Mouse (Mus musculus): Measurements from ENCODE around the gene Apc2.

Gene Apc2

GRCm38 (mm10) chr10:80294311-80294710 is 1.5 kb upstream of the Apc2 start:
- DNase-seq (ENCODE audit: low read depth, low spot score) = no peak

GRCm38 (mm10) chr10:80294788-80295303 is 931 bp upstream of the Apc2 start:
- no peak for DNase-seq (ENCODE audit: low read depth, low spot score)

- DNase-seq (ENCODE audit: low read depth, low spot score) = no peak
These were observed 1.0 kb downstream of the Apc2 start for GRCm38 (mm10) chr10:80296824-80297223.

GRCm38 (mm10) chr10:80297526-80298133 is 1.9 kb downstream of the Apc2 start:
- no peak for DNase-seq (ENCODE audit: low read depth, low spot score)

GRCm38 (mm10) chr10:80298571-80299281 is 2.9 kb downstream of the Apc2 start:
- DNase-seq (ENCODE audit: low read depth, low spot score) = no peak

- DNase-seq (ENCODE audit: low read depth, low spot score) = no peak
These were observed 3.5 kb downstream of the Apc2 start for GRCm38 (mm10) chr10:80299301-80299700.

- no peak for DNase-seq (ENCODE audit: low read depth, low spot score)
These were observed 4.0 kb downstream of the Apc2 start for GRCm38 (mm10) chr10:80299824-80300223.

GRCm38 (mm10) chr10:80300672-80301181 is 5.0 kb downstream of the Apc2 start:
- DNase-seq (ENCODE audit: low read depth, low spot score) = no peak

- DNase-seq (ENCODE audit: low read depth, low spot score) = no peak
These were observed 5.7 kb downstream of the Apc2 start for GRCm38 (mm10) chr10:80301256-80302081.

- no peak for DNase-seq (ENCODE audit: low read depth, low spot score)
These were observed 6.2 kb downstream of the Apc2 start for GRCm38 (mm10) chr10:80302082-80302355.

GRCm38 (mm10) chr10:80302471-80302881 is 6.7 kb downstream of the Apc2 start:
- DNase-seq (ENCODE audit: low read depth, low spot score) = no peak

- no peak for DNase-seq (ENCODE audit: low read depth, low spot score)
These were observed 8.7 kb downstream of the Apc2 start for GRCm38 (mm10) chr10:80304458-80304857.

GRCm38 (mm10) chr10:80304862-80305261 is 9.1 kb downstream of the Apc2 start:
- peak; percentile 68 for DNase-seq (ENCODE audit: low read depth, low spot score)

GRCm38 (mm10) chr10:80311560-80311959 is 15.8 kb downstream of the Apc2 start:
- no peak for DNase-seq (ENCODE audit: low read depth, low spot score)

- DNase-seq (ENCODE audit: low read depth, low spot score) = no peak
These were observed 17.1 kb downstream of the Apc2 start for GRCm38 (mm10) chr10:80312586-80313504.

- DNase-seq (ENCODE audit: low read depth, low spot score) = no peak
These were observed 17.9 kb downstream of the Apc2 start for GRCm38 (mm10) chr10:80313627-80314201.

- no peak for DNase-seq (ENCODE audit: low read depth, low spot score)
These were observed 18.8 kb downstream of the Apc2 start for GRCm38 (mm10) chr10:80314494-80315001.

- DNase-seq (ENCODE audit: low read depth, low spot score) = no peak
These were observed 19.5 kb downstream of the Apc2 start for GRCm38 (mm10) chr10:80315315-80315714.

GRCm38 (mm10) chr10:80316359-80316781 is 20.6 kb downstream of the Apc2 start:
- no peak for DNase-seq (ENCODE audit: low read depth, low spot score)

GRCm38 (mm10) chr10:80317011-80317410 is 21.2 kb downstream of the Apc2 start:
- no peak for DNase-seq (ENCODE audit: low read depth, low spot score)

Measured in CD4-positive helper T cell, adult 2 months (primary cell).